Mouse (Mus musculus) right cerebral cortex, adult 18-20 months (tissue): ENCODE measurements at regions not wholly inside any gene's neighbourhood (a gene's known extent, or its start where the extent isn't known, plus 50 kb on each side); places are given as distances from the start of the nearest gene placed in this dataset.

Experiments
- DNase-seq: peaks from one replicate; pipeline ENCODE4 v3.0.0; 2022; ENCODE audit warnings: mixed read lengths

DNA sequence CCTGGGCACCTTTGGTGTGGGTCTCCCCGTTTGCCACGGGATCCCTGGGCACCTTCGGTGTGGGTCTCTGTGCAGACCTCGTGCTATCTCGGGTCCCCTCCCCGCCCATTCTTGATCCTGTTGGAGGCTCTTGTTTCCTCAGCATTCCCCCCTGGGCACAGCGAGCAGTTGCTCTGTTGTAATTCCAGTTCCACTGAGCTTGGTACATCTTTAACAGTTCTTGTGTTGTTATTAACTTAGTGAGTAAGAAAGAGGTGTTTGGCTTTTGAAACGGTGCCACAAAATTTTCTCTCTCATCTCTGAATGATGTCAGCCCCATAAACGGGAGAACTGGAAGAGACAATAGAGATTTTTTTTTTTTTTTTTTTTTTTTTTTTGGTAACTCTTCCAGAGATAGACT, 187.7 kb upstream of the 4930412O13Rik start:
- DNase-seq: no peak

DNA sequence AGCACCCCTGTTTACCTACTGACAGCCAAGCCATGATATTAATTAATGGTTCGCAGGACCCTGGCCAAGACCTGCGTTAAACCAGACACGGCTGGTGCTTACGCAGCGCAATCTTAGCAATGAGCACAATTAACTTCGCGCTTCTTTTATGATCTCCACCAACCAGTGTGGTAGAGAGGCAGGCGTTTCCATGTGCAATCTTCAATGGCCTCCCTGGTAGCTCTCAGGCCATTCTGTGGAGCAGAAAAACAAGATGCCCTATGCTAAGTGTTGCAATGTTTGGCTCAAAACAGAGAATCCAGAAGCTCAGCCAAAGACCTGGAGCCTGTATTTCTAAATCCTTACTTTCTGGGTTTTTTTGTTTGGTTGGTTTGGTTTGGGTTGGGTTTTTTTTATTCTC, 186.9 kb upstream of the 4930412O13Rik start:
- DNase-seq: no peak

DNA sequence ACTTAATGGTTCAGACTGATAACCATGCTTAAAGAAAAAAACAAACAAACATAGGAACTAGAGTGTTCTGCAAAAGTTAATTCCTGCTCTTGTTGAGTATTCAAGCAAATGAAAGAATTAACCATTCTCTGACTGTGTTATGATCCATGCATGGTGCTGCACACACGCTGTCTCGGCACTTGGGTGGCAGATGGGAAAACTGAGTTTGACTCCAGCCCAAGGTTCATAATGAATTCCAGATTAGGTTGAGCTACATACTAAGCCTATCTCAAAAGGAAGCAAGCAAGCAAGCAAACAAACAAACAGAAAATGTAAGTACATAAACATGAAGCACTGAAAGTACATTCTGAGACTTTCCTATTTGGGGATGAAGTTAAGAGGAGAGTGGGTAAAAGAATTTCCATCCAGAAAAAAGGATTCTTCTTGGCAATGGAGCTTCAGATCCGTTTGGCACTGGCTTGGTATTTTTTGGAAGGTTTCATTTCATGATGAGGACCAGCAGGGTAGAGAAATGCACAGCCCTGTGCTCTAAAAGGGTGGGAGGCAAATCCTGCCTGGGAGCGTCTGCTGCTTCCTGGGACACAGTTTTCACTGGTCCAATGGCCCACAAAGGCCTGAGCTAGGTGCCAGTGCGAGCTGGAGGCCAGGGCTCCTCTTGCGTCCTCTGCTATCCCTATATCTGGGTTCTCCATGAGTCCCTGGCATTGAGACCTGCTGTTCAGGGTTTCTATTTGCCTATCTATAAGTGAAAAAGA, 183.3 kb upstream of the 4930412O13Rik start:
- DNase-seq: no peak

DNA sequence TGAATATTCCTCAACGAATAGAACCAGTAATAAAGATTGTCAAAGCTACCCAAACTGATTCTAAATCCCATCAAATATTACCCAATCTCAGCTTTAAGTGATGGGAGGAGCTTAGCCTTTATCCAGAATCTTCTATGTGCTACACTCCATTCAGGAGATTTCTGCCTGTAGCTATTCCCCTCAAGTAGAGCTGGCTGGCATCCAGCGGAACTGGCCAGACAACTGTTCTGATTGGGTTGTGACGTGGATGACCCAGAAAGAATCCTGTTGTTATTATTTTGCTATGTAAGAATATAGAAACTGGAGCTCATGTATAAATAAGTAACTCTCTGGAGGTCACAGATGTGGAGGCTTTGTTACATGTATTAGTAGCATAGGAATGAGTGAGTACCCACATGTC, 176.8 kb upstream of the 4930412O13Rik start:
- no peak for DNase-seq

DNA sequence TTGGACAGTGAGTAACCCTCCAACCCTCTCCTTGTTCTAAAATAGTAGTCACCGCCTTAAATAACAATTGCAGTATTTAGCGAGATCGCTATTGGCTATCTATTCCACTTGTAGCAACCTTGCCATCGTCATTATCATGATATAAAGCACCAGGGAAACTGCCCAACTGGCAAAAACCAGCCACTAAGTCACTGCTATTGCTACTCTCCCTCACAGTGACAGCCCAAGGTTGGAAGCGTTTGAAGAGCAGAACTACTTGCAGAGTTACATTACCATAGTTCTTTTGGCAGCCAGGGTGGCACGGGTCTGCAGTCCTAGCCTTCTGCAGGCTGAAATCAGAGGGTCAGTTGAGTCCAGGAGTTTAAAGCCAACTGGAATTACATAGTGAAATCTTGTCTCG, 171.6 kb upstream of the 4930412O13Rik start:
- DNase-seq: no peak

DNA sequence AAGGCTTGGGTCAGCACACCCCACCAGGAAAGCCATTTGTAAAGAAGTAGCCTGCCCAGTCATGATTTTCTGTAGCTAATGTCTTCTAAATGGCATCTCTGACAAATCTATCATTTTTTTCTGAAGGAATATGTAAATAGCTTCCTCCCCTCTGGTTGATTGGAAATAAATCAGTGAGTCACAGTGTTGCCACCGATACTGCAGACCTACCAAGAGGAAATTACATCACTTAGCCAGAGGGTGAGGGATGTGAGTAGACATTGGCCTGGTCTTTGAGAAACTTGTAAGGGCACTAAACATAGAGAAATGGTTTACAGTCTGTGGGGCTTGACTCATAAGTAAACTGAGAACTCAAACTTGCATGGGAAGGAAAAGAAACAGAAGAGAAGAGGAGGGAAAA, 163.1 kb upstream of the 4930412O13Rik start:
- no peak for DNase-seq

DNA sequence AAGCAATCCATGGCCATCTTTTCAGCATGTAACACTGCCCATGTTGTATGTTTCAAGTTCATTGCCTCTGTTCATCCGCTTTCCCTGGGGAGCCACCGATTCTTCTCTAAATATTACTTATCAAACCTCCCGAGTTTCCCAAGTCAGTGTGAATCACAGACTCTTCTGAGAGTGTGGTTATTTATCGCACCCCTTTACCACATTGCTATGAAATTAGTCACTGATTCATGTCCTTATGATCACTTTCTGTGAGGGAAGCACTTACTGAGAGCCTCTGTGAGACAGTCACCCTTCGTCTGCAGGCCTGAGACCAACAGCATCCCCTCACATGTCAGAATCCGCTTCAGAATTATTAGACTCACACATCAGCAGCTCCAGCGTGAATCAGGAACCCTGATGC, 147.8 kb upstream of the 4930412O13Rik start:
- no peak for DNase-seq

DNA sequence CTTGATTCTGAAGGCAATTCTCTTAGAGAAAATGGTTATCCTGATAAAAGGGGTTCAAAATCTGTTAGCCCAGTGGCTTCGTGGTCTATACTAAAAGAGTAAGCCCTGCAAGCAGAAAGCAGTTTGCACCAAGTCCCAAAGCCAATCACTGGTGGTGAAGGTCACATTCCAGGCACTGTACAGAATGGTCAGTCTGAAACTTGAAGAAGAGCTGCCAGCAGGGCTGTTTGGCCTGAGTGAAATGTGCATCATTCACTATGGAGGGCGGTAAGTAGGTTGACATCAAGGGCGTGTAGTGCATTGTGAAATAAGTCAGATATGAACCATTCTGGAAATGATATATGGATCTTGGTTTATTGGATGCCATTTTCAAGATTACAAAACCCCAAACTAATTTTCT, 136.9 kb upstream of the 4930412O13Rik start:
- DNase-seq: no peak

DNA sequence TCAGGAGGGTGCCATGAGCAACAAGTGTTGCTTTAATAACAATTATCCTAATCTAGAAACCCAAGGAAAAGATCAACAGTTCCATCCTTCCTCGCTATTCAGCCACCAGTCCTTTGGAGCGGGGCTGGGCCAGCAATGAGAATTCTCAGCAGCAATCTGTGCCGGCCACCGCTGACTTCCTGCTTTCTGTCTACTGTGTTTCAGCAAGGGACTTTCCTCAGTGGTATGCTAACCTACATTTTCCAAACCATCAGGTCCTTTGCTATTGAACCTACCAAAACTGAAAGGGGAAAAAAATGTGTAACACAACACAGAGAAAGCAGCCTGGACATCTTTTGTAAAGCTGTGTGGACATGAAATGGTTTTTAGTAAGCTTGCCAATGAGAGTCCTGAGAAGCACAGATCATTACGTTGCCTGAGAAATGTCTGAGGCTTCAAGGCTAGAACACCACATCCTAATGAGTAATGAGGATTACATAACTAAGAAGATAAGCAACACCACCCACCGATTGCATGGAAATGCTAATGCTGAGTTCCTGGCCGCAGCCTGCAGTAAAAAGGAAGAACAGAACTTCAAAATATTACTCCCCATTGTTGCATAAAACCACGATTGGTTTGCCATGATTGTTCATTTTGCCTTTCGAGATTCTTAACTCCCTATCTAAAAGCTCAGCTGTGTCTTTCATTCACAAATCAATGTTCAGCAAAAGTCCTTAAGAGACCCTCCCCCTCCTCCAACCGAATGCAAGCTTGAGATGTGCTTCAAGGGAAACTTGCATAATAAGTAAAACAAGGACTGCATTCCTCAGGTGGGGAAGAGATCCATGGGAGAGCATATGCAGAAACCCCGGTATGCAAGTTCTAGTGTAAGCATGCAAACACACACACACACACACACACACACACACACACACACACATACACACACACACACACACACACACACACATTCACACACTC, 130.9 kb upstream of the 4930412O13Rik start:
- peak; percentile 10 for DNase-seq

DNA sequence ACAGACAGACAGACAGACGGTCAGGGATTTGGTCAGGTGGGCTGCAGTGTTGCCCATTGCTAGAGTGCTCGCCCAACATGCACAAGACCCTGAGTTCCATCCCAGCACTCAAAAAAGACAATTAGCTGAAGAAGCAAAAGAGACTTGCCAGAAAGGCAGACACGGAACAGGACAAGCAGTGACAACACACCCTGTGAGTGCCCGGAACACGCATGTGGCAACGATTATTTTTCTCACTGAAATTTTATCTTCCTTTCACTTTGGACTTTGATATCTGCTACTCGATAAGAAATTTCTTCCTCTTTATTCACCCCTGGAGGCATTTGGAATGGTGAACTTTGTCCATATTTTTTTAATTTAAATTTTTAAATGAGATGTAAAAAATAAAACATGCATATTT, 127.4 kb upstream of the 4930412O13Rik start:
- DNase-seq: no peak

DNA sequence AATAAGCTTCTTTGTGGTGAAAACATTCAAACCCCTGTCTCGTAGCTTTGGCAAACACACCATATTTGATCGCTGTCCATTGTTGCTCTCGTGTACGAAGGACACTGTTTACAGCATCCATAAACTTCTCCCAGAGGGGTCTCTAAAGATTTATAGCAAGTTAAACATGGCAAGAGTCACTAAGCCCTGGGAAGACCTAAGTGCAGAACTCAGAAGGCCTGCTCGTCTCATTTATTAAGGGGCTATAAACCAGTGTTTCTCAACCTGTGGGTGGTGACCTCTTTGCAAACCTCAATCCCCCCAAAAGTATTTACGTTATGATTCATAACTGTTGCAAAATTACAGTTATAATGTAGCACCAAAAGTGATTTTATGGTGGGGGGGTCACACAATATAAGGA, 126.9 kb upstream of the 4930412O13Rik start:
- DNase-seq: no peak

DNA sequence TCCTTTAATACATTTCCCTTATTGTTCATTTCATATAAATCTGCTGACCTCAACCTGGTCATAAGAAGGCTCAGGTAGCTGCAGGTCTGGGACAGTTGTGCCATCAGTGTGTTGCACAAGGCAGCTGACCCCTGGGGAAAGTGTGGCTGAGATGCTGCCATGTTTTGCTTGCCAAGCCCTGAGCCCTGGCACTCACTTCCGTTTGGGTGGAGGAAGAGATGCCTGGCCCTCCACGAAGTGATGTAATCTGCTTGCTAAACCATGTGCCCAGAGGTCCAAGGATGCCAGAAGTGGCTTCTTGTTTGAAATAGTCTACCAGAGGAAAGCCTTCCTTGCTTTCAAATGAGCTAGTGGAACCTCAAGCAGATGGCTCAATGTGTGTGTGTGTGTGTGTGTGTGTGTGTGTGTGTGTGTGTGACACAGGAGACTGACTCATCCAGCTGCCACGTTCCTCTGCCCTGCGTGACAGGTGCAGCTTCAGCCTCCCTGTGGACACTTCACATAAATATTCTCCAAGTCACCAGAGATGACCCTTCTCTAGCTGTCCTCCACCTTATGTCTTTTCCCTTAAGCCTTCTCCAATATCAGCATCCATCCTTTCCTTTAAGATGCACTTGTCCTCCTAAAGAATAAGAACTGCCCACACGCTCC, 123.2 kb upstream of the 4930412O13Rik start:
- DNase-seq: no peak

DNA sequence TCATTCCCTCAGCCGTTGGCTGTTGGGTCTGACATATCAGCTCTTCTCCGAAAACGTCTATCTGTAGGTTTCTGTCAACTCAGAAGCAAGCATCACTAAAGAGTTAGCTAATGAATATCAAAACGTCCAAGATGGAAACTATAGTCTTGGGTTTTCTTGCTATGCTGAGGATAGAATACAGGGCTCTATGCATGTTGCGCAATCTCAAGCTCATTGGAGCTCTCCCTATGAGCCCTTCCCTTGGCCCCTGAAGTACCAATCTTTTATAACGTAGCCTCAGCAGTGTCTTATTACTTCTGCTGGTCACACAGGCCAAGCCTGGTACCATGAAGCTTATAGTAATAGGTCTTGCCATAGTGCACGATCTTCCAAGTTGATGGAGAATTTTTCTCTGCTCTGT, 122.1 kb upstream of the 4930412O13Rik start:
- no peak for DNase-seq

DNA sequence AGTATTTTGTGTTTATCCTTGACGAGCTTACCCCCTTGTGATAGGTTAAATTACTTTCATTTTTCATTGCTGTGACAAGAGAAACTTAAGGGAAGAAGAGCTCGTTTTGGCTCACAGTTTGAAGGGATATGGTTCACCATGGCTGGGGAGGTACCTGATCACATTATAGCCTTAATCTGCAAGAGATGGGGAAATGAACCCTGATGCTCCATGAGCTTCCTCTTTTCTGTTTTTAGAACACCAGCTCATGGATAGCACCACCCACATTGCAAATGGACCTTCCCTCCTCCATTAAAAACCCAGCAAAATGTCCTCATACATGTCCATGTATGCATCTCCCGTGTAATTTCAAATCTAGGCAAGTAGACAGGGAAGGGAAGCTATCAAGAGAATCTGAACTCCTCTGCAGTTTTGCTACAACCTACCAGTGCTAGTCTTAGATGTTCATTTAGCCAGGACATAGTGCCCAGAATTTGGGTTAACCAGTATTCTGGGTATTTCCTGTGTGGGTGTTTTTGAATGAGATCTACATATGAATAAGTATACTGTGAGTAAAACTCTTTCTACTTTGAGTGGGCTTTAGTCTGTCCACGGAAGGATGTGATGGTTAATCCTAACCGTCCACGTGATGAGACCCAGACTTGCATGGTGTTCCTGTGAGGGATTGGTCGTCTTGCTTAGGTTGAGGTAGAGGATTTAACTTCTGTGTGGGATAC, 121.5 kb upstream of the 4930412O13Rik start:
- DNase-seq: no peak

DNA sequence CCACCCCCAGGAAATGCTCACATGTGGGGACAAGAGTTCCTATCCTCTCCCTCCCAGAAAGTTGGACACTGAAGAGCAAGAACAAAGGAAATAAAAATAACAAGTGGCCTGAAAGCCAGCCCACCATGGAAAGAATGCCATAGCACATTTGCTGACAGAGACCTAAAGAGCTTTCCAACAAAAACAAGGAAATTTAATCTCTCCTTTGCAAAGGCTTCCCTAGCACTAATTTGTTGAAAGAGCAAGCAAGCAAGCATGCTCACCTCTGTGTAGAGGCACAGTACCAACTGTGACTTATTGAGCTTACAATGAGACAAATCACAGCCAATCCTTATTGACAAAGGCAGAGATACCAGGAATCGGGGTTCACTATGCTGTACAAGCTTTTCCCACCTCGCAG, 100.9 kb upstream of the 4930412O13Rik start:
- no peak for DNase-seq

DNA sequence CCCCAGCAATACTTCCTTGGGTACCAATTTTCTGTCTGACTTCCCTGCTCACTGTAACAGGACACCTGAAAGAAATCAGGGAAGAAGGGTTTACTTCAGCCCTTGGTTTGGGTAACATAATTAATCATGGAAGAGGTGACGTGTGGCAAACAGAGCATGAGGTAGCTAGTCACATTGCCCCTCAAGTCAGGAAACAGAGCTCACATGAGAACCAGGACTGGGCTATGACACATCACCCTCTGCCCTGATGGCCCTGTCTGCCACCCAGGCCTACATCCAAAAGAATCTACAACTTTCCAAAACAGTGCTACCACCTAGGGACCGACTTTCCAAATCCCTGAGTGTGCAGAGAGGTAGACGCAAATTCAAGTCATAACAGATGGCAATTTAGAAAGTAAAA, 98.4 kb upstream of the 4930412O13Rik start:
- DNase-seq: no peak

DNA sequence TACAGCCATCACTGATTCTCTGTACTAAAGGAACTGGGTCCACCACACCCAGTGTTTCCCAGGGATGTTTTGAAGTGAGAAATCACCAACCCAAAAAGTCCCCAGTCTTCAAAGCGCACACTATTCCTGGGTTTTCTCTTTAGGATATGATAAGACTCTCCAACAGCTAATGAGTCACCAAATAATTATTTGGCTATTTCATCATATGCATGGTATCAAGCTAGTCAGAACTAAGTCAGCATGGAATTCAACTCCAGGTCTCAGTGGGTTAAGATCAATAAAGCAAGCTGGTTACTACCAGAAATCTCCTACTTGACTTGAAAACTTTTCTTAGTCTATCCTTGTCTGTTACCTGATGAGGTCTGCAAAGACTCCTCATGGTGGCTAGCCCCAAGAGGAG, 89.1 kb upstream of the 4930412O13Rik start:
- DNase-seq: no peak

DNA sequence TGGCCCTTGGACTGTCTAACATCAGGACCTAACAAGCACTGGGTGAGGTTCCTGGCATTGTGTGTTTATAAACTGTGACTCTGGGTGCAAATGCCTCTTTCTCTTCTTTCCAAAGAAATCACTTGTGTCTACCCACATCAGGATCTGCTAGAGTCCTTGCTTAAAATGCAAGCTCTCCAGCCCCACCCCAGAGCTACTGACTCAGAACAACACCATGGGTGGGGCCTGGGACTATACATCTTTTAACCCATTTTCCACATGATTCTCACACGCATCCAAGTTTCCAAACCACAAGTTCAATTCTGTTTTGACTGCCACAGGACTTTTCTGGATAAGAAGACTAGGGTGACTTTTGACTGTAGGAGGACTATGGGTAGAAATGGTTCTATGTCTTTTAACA, 88.7 kb upstream of the 4930412O13Rik start:
- no peak for DNase-seq

DNA sequence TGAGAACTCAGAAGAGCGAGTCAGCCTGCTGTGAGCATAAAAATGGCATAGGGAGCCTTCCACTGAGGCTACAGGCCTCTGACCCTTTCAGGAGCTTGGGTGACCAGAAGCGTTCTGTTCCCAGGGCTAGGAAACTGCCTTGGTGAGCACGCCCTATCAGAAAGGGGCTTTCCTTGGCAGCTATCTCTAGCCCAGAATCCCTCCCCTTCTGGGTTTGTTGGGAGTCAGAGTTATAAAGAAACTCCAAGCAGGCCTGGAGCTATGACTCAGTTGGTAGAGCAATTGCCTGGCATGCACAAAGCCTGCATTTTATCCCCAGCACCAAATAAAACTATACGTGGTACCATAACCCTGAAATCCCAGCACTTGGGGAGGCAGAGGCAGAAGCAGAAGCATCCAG, 85.7 kb upstream of the 4930412O13Rik start:
- DNase-seq: no peak

DNA sequence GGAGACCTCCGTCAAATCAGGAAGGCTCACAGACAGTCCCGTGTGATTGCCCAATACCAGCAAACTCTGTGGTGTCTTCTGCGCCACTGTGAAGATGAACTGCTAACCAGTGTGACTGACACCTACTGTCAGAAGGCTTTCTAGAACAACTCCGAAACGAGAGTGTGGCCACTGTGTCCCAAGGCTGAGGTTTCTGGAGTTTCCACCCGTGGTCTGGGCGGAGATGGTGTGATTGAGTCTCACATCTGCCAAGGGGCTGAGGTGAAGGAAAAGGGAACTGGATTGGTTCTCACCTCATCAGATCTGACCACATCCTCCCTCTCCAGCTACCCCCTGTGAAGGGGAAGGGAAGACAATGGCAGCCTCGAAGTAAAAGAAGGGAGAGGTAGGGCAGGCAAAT, 79.6 kb upstream of the 4930412O13Rik start:
- DNase-seq: no peak

DNA sequence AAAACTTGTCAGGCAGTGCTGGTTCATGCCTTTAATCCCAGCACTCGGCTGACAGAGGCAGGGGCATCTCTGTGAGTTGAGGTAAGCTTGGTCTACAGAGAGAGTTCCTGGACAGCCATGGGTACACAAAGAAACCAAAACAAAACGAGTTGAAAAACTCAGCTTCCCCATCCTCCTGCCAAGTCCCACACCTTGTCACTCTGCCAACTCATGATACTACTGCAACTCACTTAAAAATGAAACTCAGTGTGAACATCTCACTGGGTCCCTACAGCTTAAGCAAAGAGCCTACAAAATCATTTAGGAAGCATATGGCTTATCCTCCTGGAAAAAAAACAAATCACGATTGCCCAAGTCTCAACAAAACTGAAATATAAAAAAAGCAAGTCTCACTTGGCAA, 76.7 kb upstream of the 4930412O13Rik start:
- DNase-seq: peak; percentile 10

DNA sequence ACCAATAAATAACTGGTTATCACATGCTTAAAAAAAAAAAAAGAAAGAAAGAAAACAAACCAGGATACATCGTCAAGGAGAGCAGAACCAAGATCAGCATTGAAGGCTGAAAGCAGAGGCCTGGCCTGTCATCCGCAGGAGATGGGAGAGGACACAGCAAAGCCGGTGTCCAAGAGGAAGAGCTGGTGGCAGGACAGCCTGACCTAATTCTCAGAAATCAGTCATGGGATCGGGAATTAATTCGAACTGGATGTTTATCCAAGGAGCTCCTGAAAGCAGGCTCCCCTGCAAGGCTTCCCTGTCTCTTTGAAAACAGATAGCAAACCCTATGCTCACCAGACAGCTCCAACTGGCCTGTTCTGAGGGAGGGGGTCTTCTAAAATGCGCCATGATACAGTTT, 75.5 kb upstream of the 4930412O13Rik start:
- no peak for DNase-seq
